Mouse (Mus musculus): ENCODE data around the gene Zbtb20.

DNA sequence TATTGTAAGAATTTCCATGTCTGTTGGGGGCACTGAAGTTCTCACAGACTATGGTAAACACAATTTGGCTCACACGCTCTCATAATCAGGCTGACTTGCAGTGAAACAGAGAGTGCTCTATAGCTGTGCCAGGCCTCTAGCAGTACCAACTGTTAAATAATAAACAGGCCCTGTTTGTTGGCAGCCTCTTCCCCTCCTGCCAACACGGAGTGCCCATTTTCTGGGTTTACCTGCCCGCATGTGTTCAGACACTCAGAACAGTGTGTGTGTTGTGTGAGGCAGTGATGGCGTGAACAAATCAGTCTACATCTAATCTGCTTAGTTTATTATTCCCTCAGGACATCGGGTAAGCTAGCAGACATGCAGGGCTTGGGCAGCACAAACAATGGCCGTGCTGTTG lies 254.9 kb downstream of the Zbtb20 start:
- TF ChIP-seq POLR2A (IDR thresholded peaks at IDR 0.05; ENCODE audit: control insufficient read depth, low read depth, low read length) (no peak), CTCF (IDR thresholded peaks at IDR 0.05; ENCODE audit: control insufficient read depth, insufficient read depth, insufficient replicate concordance, low read depth, low read length) (no peak)
